Mouse (Mus musculus) liver, postnatal 0 days (tissue): ENCODE data around the gene Plcl2. TPM values are rescaled to one million over a fixed set of nuclear protein-coding genes. Genes with fewer than 3 reads are reported as not detected.

Experiments
- ATAC-seq: fragments of 200-750 bp; cut with Nextera tagmentation; 2 replicates; pipeline ENCODE4 v1.8.0; 2017; ENCODE audit warnings: mild to moderate bottlenecking, moderate library complexity
- DNase-seq: peaks from one replicate; pipeline ENCODE4 v3.0.0-alpha.2; 2016
- H3K27ac ChIP-seq: fragments of 300-500 bp; sonication (generic); 2 replicates; pipeline ENCODE4 v1.5.1; 2014; ENCODE audit warnings: antibody characterized with exemption, moderate library complexity, mild to moderate bottlenecking, low read depth
- H3K27me3 ChIP-seq: fragments of 300-500 bp; sonication (generic); 2 replicates; pipeline ENCODE4 v1.6.1; 2014; ENCODE audit warnings: low read length, control low read depth, mixed read lengths; ENCODE audit not compliant: insufficient read depth
- H3K36me3 ChIP-seq: fragments of 300-500 bp; sonication (generic); replicated peaks from 2 replicates; pipeline ENCODE4 v1.6.1; 2014; ENCODE audit warnings: mild to moderate bottlenecking, control low read depth, low read length, moderate library complexity, mixed read lengths; ENCODE audit not compliant: insufficient read depth
- H3K4me1 ChIP-seq: fragments of 300-500 bp; sonication (generic); 2 replicates; pipeline ENCODE4 v1.6.1; 2014; ENCODE audit warnings: antibody characterized with exemption, mild to moderate bottlenecking, control low read depth; ENCODE audit not compliant: insufficient read depth
- H3K4me2 ChIP-seq: fragments of 300-500 bp; sonication (generic); 2 replicates; pipeline ENCODE4 v1.6.1; 2014; ENCODE audit warnings: low read depth, mild to moderate bottlenecking, low read length, moderate library complexity, mixed read lengths
- H3K4me3 ChIP-seq: fragments of 300-500 bp; sonication (generic); 2 replicates; pipeline ENCODE4 v1.5.1; 2014; ENCODE audit warnings: low read depth, low read length
- H3K9ac ChIP-seq: fragments of 300-500 bp; sonication (generic); replicated peaks from 2 replicates; pipeline ENCODE4 v1.6.1; 2014; ENCODE audit warnings: mild to moderate bottlenecking, moderate library complexity
- H3K9me3 ChIP-seq: fragments of 300-500 bp; sonication (generic); 2 replicates; pipeline ENCODE4 v1.6.1; 2016; ENCODE audit warnings: mild to moderate bottlenecking, control low read depth, low read length, mixed read lengths
- CTCF ChIP-seq: sonication (generic); IDR thresholded peaks from 2 replicates; pipeline ENCODE4 v1.5.1; 2016; ENCODE audit warnings: antibody characterized with exemption, low read depth
- EP300 ChIP-seq: IDR thresholded peaks from 2 replicates; pipeline ENCODE4 v1.6.1; 2016; ENCODE audit warnings: antibody characterized with exemption, low read depth, mild to moderate bottlenecking
- WGBS: fragments of 180-500 bp; shearing (Covaris S2); extraction: QIAGEN DNeasy Blood & Tissue Kit; methylation state at CpG from one replicate; pipeline ENCODE4 v1.1.7; 2014; ENCODE audit not compliant: insufficient replicate concordance; 5-methylcytosine and 5-hydroxymethylcytosine counted together
- polyA plus RNA-seq: library from polyadenylated mRNA; unstranded; fragments of >200 nt; fragmentation: Nextera tagmentation; extraction: Ambion mirVana; gene quantifications from 2 replicates; pipeline ENCODE4 v1.2.1, GENCODE M21; 2015

The Plcl2 gene
- polyA plus RNA-seq, 1 experiment from 2014 or later = 1.9 TPM

DNA sequence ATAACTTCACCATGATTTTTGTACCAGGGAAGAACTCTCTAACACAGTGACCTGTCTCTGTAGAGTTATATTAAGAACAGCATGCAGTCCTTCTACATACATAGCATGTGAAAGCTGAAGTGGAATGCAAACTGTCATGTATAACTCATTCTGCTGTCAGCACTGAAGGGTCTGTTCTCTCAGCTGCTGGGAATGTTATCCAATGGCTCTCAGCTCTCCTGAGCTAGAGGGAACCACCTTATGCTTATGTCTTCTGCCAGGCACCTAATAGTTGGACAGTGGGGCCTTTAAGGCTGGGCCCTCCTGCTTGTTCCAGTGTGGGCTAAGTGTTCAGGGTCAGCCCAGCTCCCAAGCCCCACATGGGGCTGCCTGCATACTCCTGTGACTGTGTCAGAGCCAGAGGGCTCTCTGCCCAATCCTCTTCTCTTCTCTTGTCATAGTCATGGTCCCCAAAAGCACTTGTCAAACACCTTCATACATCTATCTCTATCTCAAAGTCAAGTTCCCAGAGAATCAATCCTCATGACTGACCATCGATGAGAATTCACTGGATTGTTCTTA lies 22.1 kb upstream of the Plcl2 start:
- Histone ChIP-seq H3K27me3 (no peaks in the 10 kb centered on the region), H3K4me3 (no peak overlapping the region), H3K4me2 (no peak overlapping the region), H3K4me1 (no peaks in the 10 kb centered on the region), H3K27ac (no peak overlapping the region), H3K9ac (no peak overlapping the region), H3K9me3 (no peaks in the 10 kb centered on the region), H3K36me3 (no peaks in the 10 kb centered on the region)
- no peak for ATAC-seq
- no peak for DNase-seq
- WGBS = 81% methylated on average over 1 of the region's 1 CpGs
- TF ChIP-seq CTCF = no peak
- no peak for TF ChIP-seq EP300

DNA sequence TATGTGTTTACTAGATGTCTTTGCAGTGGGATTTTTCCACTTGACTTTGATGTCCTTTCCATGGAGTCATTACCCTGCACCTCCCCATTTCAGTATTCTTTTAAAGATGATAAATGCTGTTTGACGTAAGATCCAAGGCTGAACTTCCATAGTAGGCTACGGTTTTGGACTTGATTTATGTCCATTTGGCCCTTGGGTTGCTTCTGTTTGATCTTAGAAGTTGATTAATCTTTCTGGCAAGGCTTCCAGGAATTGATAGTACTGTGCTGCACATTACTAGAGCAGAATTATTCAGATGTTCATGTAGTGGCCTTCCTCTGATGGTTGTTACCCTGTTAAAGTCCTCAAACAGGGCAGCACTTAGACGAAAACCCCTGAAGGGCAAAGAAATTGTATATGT lies 21.5 kb upstream of the Plcl2 start:
- no peaks in the 10 kb centered on the region for H3K9me3 ChIP-seq
- no peak overlapping the region for H3K4me3 ChIP-seq
- ATAC-seq (no peak), DNase-seq (no peak)
- no peak for TF ChIP-seq CTCF
- no peak for TF ChIP-seq EP300
- H3K4me1 ChIP-seq = no peaks in the 10 kb centered on the region
- H3K27me3 ChIP-seq = no peaks in the 10 kb centered on the region
- H3K27ac ChIP-seq = no peak overlapping the region
- no peak overlapping the region for H3K9ac ChIP-seq
- WGBS = 84% methylated on average over 3 of the region's 3 CpGs
- no peaks in the 10 kb centered on the region for H3K36me3 ChIP-seq
- H3K4me2 ChIP-seq = no peak overlapping the region

DNA sequence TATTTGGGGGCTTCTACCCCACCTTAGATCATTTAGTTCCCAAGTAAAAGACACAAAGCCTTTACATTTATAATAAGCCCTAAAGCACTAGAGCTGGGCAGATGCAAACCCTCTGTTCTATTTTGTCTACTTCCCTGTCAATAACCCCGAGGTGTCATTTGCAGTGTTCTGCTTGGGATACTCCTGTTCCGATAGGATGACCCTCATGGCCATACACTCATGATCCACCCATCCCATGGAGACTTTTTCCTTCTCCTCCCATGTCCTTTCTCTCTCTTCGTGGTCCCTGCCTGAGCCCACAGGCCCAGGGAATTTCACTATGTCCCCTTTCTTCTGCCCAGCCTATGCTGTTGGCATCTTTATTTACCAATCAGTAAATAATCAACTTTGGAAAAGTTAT lies 20.8 kb upstream of the Plcl2 start:
- TF ChIP-seq CTCF (no peak), EP300 (no peak)
- Histone ChIP-seq H3K9ac (no peak overlapping the region), H3K27ac (no peak overlapping the region), H3K4me2 (no peak overlapping the region), H3K4me3 (no peak overlapping the region), H3K27me3 (no peaks in the 10 kb centered on the region), H3K36me3 (no peaks in the 10 kb centered on the region), H3K4me1 (no peaks in the 10 kb centered on the region), H3K9me3 (no peaks in the 10 kb centered on the region)
- DNase-seq (no peak), ATAC-seq (no peak)
- WGBS = 70% methylated on average over 3 of the region's 3 CpGs

DNA sequence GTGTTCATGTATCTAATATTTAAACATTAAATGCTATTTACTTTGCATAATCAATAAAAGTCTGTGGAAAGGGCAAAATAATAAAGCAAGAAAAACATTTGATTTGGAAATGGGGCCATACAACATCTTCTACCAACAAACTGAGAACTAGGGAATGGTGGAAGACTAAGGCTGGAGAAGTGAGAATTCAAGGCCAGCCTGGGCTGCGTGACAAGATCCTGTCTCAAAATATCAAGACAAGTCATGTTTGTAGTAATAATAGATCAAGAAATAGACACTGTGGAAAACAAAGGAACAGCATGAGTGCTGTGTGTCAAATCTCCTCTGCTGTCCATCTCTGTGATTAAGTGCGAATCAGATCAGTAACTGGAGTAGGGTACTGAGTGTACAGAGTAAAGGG lies 20.3 kb upstream of the Plcl2 start:
- no peak for TF ChIP-seq EP300
- no peak for TF ChIP-seq CTCF
- 76% methylated on average over 2 of the region's 2 CpGs for WGBS

DNA sequence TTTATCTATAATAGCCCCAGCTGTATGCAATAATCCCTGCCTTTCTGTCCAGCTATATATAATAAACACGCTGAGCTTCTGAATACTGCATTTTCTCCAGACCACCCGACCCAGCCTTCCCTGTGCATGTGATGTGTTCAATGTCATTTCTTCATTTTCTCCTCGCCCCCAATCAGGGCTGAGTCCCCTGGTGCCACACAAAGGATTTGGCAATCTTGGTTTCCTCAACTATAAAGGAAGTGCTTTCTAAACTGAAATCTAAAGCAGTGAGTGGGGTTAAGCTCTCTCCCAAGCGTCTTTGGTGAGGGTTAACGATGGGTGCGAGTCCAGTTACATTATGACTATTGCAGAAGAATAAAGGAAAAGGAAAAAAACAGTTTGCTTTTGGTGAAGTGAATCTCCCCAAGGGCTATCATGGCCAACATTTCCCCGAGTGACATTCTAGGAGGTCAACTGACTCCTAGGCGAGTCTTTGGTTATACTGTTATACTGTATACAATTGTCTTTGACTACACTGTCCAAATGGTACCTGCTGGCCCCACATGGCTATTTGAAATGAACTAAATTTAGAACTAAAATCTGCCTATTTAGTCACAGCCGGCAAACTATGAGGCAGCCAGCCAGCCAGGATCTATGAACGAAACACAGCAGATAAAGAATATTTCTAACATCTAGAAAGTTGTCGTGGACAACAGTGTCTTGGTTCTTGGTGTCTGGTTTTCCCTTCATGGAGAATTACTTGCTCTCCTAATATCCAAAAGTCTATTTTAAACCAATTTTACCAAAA lies 18.4 kb upstream of the Plcl2 start:
- no peaks in the 10 kb centered on the region for H3K36me3 ChIP-seq
- 68% methylated on average over 11 of the region's 11 CpGs for WGBS
- DNase-seq = no peak
- H3K4me1 ChIP-seq = no peaks in the 10 kb centered on the region
- no peak for TF ChIP-seq CTCF
- TF ChIP-seq EP300 = no peak
- ATAC-seq = no peak
- H3K27me3 ChIP-seq = no peaks in the 10 kb centered on the region
- H3K9ac ChIP-seq = no peak overlapping the region
- no peak overlapping the region for H3K27ac ChIP-seq
- no peak overlapping the region for H3K4me2 ChIP-seq
- H3K9me3 ChIP-seq = no peaks in the 10 kb centered on the region
- no peak overlapping the region for H3K4me3 ChIP-seq

More for the DNA sequence above, 20.3 kb upstream of the Plcl2 start:
- no peaks in the 10 kb centered on the region for H3K9me3 ChIP-seq
- H3K4me1 ChIP-seq = no peaks in the 10 kb centered on the region
- no peaks in the 10 kb centered on the region for H3K36me3 ChIP-seq
- H3K27me3 ChIP-seq = no peaks in the 10 kb centered on the region
- no peak overlapping the region for H3K4me2 ChIP-seq
- no peak for ATAC-seq
- H3K9ac ChIP-seq = no peak overlapping the region
- no peak for DNase-seq
- H3K27ac ChIP-seq = no peak overlapping the region
- H3K4me3 ChIP-seq = no peak overlapping the region

DNA sequence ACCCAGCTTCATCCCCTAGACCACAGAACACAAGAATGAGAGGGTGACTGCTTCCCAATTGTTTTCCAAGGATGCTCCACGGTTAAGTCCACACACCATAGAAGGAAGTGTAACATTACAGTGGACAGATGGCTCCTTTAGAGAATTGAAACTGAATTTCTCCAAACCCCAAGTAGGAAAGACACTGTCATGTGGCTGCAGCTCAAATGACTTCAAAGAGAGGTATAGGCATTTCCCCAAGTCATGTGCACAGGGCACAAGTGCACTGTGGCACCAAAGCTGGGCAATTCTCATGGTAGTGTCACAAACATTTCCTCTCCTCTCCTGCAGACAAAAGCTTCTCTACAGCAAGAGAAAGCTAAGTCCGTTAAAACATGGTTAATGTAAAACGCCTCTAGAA lies 17.7 kb upstream of the Plcl2 start:
- Histone ChIP-seq H3K36me3 (no peaks in the 10 kb centered on the region), H3K4me1 (no peaks in the 10 kb centered on the region), H3K27ac (no peak overlapping the region), H3K4me2 (no peak overlapping the region), H3K27me3 (no peaks in the 10 kb centered on the region), H3K9ac (no peak overlapping the region), H3K4me3 (no peak overlapping the region), H3K9me3 (no peaks in the 10 kb centered on the region)
- WGBS = 76% methylated on average over 3 of the region's 3 CpGs
- DNase-seq (no peak), ATAC-seq (no peak)
- TF ChIP-seq CTCF (no peak), EP300 (no peak)
